Mouse (Mus musculus) CH12.LX (cell line): ENCODE measurements around the gene Tcea3. TPM values are rescaled to one million over a fixed set of nuclear protein-coding genes. Genes with fewer than 3 reads are reported as not detected.

Source experiments
- DNase-seq: peaks from one replicate; pipeline ENCODE4 v3.0.0-alpha.2; 2013; ENCODE audit errors: extremely low read depth
- H3K27ac ChIP-seq: 2 replicates; pipeline ENCODE4 v1.5.1; 2012; ENCODE audit warnings: low read depth, mild to moderate bottlenecking, control low read depth, moderate library complexity; ENCODE audit not compliant: insufficient read depth
- H3K27me3 ChIP-seq: replicated peaks from 2 replicates; pipeline ENCODE3; 2012; ENCODE audit warnings: inconsistent platforms
- H3K36me3 ChIP-seq, 2 experiments: replicated peaks in 1 of 2; 2 replicates each; pipeline versions ENCODE3 to v1.6.1; 2012; ENCODE audit warnings: inconsistent platforms in 1 of 2, low read length in 1 of 2, mild to moderate bottlenecking in 1 of 2, mixed read lengths in 1 of 2, moderate library complexity in 1 of 2; ENCODE audit not compliant: control insufficient read depth in 1 of 2, insufficient read depth in 1 of 2
- H3K4me1 ChIP-seq, 2 experiments: 2 replicates each; pipeline ENCODE4 v1.6.1; 2012; ENCODE audit warnings: inconsistent platforms in 1 of 2, moderate library complexity in 1 of 2; ENCODE audit not compliant: insufficient read depth in 2 of 2, control insufficient read depth in 1 of 2
- H3K4me2 ChIP-seq: 2 replicates; pipeline ENCODE4 v1.6.1; 2012; ENCODE audit warnings: low read depth, mild to moderate bottlenecking, control low read depth; ENCODE audit not compliant: poor library complexity, insufficient read depth, severe bottlenecking
- H3K4me3 ChIP-seq, 3 experiments: fragments of 150-350 bp in 1 of 3; sonication (generic) in 1 of 3; replicated peaks in 1 of 3; 2 replicates each; pipeline versions ENCODE3 to v1.5.1; 2011 to 2012; ENCODE audit warnings: low read depth in 2 of 3, low read length in 2 of 3, mild to moderate bottlenecking in 2 of 3, moderate library complexity in 2 of 3, control low read depth in 1 of 3, improper control_type of control experiment in 1 of 3, inconsistent platforms in 1 of 3, mixed read lengths in 1 of 3; ENCODE audit not compliant: poor library complexity in 1 of 3
- H3K79me2 ChIP-seq: replicated peaks from 2 replicates; pipeline ENCODE4 v1.6.1; 2012; ENCODE audit warnings: mild to moderate bottlenecking, moderate library complexity; ENCODE audit not compliant: control insufficient read depth, poor library complexity, insufficient read depth, severe bottlenecking; ENCODE audit errors: extremely low read depth
- H3K9ac ChIP-seq: 2 replicates; pipeline ENCODE4 v1.6.1; 2012; ENCODE audit warnings: low read depth, mild to moderate bottlenecking, control low read depth, moderate library complexity; ENCODE audit not compliant: insufficient read depth
- H3K9me3 ChIP-seq: replicated peaks from 2 replicates; pipeline ENCODE3; 2012; ENCODE audit warnings: low read length, inconsistent platforms, mixed read lengths
- CTCF ChIP-seq, 2 experiments: IDR thresholded peaks in 1 of 2; conservative IDR thresholded peaks in 1 of 2; 2 replicates each; pipeline ENCODE4 v1.5.1; 2011 to 2012; ENCODE audit warnings: low read depth in 2 of 2, low read length in 2 of 2, improper control_type of control experiment in 1 of 2, inconsistent platforms in 1 of 2, mild to moderate bottlenecking in 1 of 2, moderate library complexity in 1 of 2
- HCFC1 ChIP-seq: IDR thresholded peaks from 2 replicates; pipeline ENCODE4 v1.6.1; 2012; ENCODE audit warnings: low read depth, mild to moderate bottlenecking, inconsistent platforms, low read length, improper control_type of control experiment
- dilution Hi-C: fragments of 300-500 bp; cut with MboI; formaldehyde crosslinking; loops from 2 replicates; pipeline ENCODE4 v1.14.3; 2020; ENCODE audit warnings: low sequenced_read_pairs; ENCODE audit not compliant: extremely low pct_unique_long_range_greater_than_20kb, extremely low pct_ligation_motif_present
- in situ Hi-C: fragments of 300-500 bp; cut with MboI; formaldehyde crosslinking; loops from 3 replicates; pipeline ENCODE4 v1.14.3; 2019; ENCODE audit warnings: low sequenced_read_pairs, low pct_ligation_motif_present, low pct_unique_long_range_greater_than_20kb, mixed read lengths
- polyA plus RNA-seq: library from polyadenylated mRNA; unstranded; fragments of >175 nt; gene quantifications from 2 replicates; pipeline ENCODE4 v1.2.1, GENCODE M21; 2012; ENCODE audit warnings: low read depth; ENCODE audit not compliant: insufficient read length
- total RNA-seq, 2 experiments: library from RNA; depleted of rRNA; stranded (reverse); fragments of 300-350 nt in 1 of 2; fragments of >200 nt in 1 of 2; gene quantifications; 2 replicates each; pipeline ENCODE4 v1.2.3; 2012 to 2014

Tcea3 gene
- total and polyA plus RNA-seq, 3 experiments, result not detected

GRCm38 (mm10) chr4:136324226-136324625 is 76.7 kb downstream of the Tcea3 start:
- DNase-seq, result no peak
- Histone ChIP-seq H3K36me3 (peaks cover 39 to 78% of the 10 kb centered on the region in 2 experiments), H3K9ac (no peak overlapping the region), H3K79me2 (peaks cover 36% of the 10 kb centered on the region), H3K27me3 (no peaks in the 10 kb centered on the region), H3K9me3 (no peaks in the 10 kb centered on the region), H3K27ac (no peak overlapping the region), H3K4me1 (no peaks in the 10 kb centered on the region), H3K4me2 (no peak overlapping the region)
- in situ Hi-C loops, result no loop called here
- dilution Hi-C loops, result no loop called here
- TF ChIP-seq CTCF (conservative IDR thresholded peaks at IDR 0.05 in 1 of 2, IDR thresholded peaks at IDR 0.05 in 1 of 2; ENCODE audit: low read depth in 2 of 2, low read length in 2 of 2) (0 out of 4 replicates have a peak, but pooled peaks of 1 of the 2 experiments have one; percentile 19), HCFC1 (no peak)
- TF ChIP-seq, all 38 proteins: peak for 1
- no peak overlapping the region for H3K4me3 ChIP-seq

Other genes starting within 250 kb of the Tcea3 start
- gene Eloa, start 226.0 kb upstream of the Tcea3 start, total RNA-seq (2012; rRNA removed), result 45.8 and 52.2 TPM in 2 replicates
- gene Eloa, start 226.0 kb upstream of the Tcea3 start, total RNA-seq (2014; rRNA removed), result 64.9 and 66.0 TPM in 2 replicates
- gene Eloa, start 226.0 kb upstream of the Tcea3 start, polyA plus RNA-seq, result 61.6 and 66.2 TPM in 2 replicates
- 2,513 and 2,636 TPM in 2 replicates for gene Rpl11, start 194.3 kb upstream of the Tcea3 start, total RNA-seq (2012; rRNA removed)
- gene Rpl11, start 194.3 kb upstream of the Tcea3 start, total RNA-seq (2014; rRNA removed), result 1,648 and 1,661 TPM in 2 replicates
- 1,170 and 1,488 TPM in 2 replicates for gene Rpl11, start 194.3 kb upstream of the Tcea3 start, polyA plus RNA-seq
- gene Id3, start 104.2 kb upstream of the Tcea3 start, total RNA-seq (2012; rRNA removed), result 41.1 and 85.5 TPM in 2 replicates
- gene Id3, start 104.2 kb upstream of the Tcea3 start, total RNA-seq (2014; rRNA removed), result 96.0 and 116 TPM in 2 replicates
- gene Id3, start 104.2 kb upstream of the Tcea3 start, polyA plus RNA-seq, result 17.6 and 18.3 TPM in 2 replicates
- gene E2f2, start 75.3 kb upstream of the Tcea3 start, total RNA-seq (2012; rRNA removed), result 7.2 and 7.6 TPM in 2 replicates
- 4.4 and 4.9 TPM in 2 replicates for gene E2f2, start 75.3 kb upstream of the Tcea3 start, total RNA-seq (2014; rRNA removed)
- gene E2f2, start 75.3 kb upstream of the Tcea3 start, polyA plus RNA-seq, result 3.9 and 6.1 TPM in 2 replicates
- 0.08 TPM in 2 replicates for gene Asap3, start 41.4 kb upstream of the Tcea3 start, total RNA-seq (2012; rRNA removed)
- gene Asap3, start 41.4 kb upstream of the Tcea3 start, total RNA-seq (2014; rRNA removed), result not detected in 2 replicates
- gene Asap3, start 41.4 kb upstream of the Tcea3 start, polyA plus RNA-seq, result 0.07 TPM in 1 of 2 replicates, not detected in the other
- 6.6 and 7.2 TPM in 2 replicates for gene Zfp46, start 37.0 kb downstream of the Tcea3 start, total RNA-seq (2012; rRNA removed)
- 3.3 and 4.1 TPM in 2 replicates for gene Zfp46, start 37.0 kb downstream of the Tcea3 start, total RNA-seq (2014; rRNA removed)
- 1.8 and 2.8 TPM in 2 replicates for gene Zfp46, start 37.0 kb downstream of the Tcea3 start, polyA plus RNA-seq
- 65.6 and 86.6 TPM in 2 replicates for gene Hnrnpr, start 63.2 kb downstream of the Tcea3 start, total RNA-seq (2012; rRNA removed)
- 117 and 137 TPM in 2 replicates for gene Hnrnpr, start 63.2 kb downstream of the Tcea3 start, total RNA-seq (2014; rRNA removed)
- 130 and 183 TPM in 2 replicates for gene Hnrnpr, start 63.2 kb downstream of the Tcea3 start, polyA plus RNA-seq
- gene Htr1d, start 175.8 kb downstream of the Tcea3 start, total RNA-seq (2012; rRNA removed), result not detected in 2 replicates
- not detected in 2 replicates for gene Htr1d, start 175.8 kb downstream of the Tcea3 start, total RNA-seq (2014; rRNA removed)
- gene Htr1d, start 175.8 kb downstream of the Tcea3 start, polyA plus RNA-seq, result not detected in 2 replicates
- gene 6030445D17Rik, start 214.5 kb downstream of the Tcea3 start, total RNA-seq (2012; rRNA removed), result not detected in 2 replicates
- gene 6030445D17Rik, start 214.5 kb downstream of the Tcea3 start, total RNA-seq (2014; rRNA removed), result not detected in 2 replicates
- gene 6030445D17Rik, start 214.5 kb downstream of the Tcea3 start, polyA plus RNA-seq, result not detected in 2 replicates
- gene Luzp1, start 222.0 kb downstream of the Tcea3 start, total RNA-seq (2012; rRNA removed), result 6.1 and 6.9 TPM in 2 replicates
- gene Luzp1, start 222.0 kb downstream of the Tcea3 start, total RNA-seq (2014; rRNA removed), result 4.7 and 5.0 TPM in 2 replicates
- 5.9 and 7.0 TPM in 2 replicates for gene Luzp1, start 222.0 kb downstream of the Tcea3 start, polyA plus RNA-seq